Mouse (Mus musculus): Measurements from ENCODE around the gene Gm29133.

GRCm38 (mm10) chr3:75774253-75774652, 26.3 kb downstream of the Gm29133 start:
- TF ChIP-seq CTCF (IDR thresholded peaks at IDR 0.05; ENCODE audit: borderline replicate concordance, insufficient read depth, low read depth, low read length) (no peak), POLR2A (IDR thresholded peaks at IDR 0.05; ENCODE audit: borderline replicate concordance, insufficient read depth, low read length) (no peak)

Measured in cerebellum, adult 2 months (tissue).